In the genomic region with DNA sequence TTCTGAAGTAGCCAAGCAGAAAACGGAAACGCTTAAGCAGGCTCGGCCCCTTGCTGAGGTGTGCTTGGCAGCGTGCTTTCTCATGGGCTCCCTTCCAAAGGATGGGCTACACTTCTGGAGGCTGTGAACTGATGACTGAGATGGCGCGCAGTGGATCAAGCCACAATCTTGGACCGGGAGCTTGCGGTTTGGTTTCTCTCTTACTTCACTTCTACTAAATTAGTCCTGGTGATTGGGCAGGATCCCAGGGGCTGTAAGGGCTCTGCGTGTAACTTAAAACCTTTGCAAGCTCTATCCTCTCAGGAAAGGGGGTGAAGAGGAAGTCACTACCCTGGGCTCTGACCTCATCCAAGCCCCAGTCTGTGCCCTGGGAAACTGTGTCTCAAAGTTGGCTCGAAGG, we compare ENCODE assay signal across 12 mouse cellular contexts. TPM values are rescaled to one million over a fixed set of nuclear protein-coding genes. Genes with fewer than 3 reads are reported as not detected.
DNase-seq lines count a peak whose midpoint lies in the region; ATAC-seq and TF ChIP-seq lines count a peak whose summit lies in the region.
"Had no signal": no experiment of that assay in that cellular context is flagged by ENCODE, and none has a peak within 500 bp of the region (broad histone marks: within the 10 kb centered on the region; RNA-seq: fewer than 3 reads in every experiment).

No protein-coding gene starts in this region.

- H3K4me3 ChIP-seq in lung, embryonic 14.5 days (ENCODE audit: low read depth, low read length), result no peak overlapping the region
- H3K4me3 ChIP-seq in liver, embryonic 12.5 days, result no peak overlapping the region
- H3K4me3 ChIP-seq in lung, postnatal 0 days (ENCODE audit: low read depth, low read length), result no peak overlapping the region

- no peaks in the 10 kb centered on the region for H3K4me1 ChIP-seq in lung, embryonic 14.5 days (ENCODE audit: insufficient read depth)
- no peaks in the 10 kb centered on the region for H3K4me1 ChIP-seq in liver, embryonic 12.5 days
- H3K4me1 ChIP-seq in lung, postnatal 0 days (ENCODE audit: insufficient read depth, low read depth, low read length), result no peaks in the 10 kb centered on the region

- H3K9me3 ChIP-seq in lung, embryonic 14.5 days (ENCODE audit: low read depth, low read length), result no peaks in the 10 kb centered on the region
- H3K9me3 ChIP-seq in liver, embryonic 12.5 days (replicated peaks), result no peaks in the 10 kb centered on the region
- no peaks in the 10 kb centered on the region for H3K9me3 ChIP-seq in lung, postnatal 0 days (ENCODE audit: low read length)

- peak; percentile 11 for DNase-seq in cerebellum, adult 11-12 months
- DNase-seq in cerebellum, adult 8-10 months, result no peak
- DNase-seq in lung, embryonic 14.5 days, result no peak
- no peak for DNase-seq in lung, adult 18-20 months
- peak; percentile 75 for DNase-seq in kidney, adult 9 months
- DNase-seq in skeletal muscle tissue, adult 2 months (ENCODE audit: low read depth, low spot score), result peak; percentile 74
- no peak for DNase-seq in lung, postnatal 0 days (ENCODE audit: low spot score)
- DNase-seq: adrenal gland, postnatal 25 days; lung, postnatal 10 days had no signal

- H3K27me3 ChIP-seq in lung, embryonic 14.5 days (ENCODE audit: insufficient read depth, low read length), result no peaks in the 10 kb centered on the region
- H3K27me3 ChIP-seq in liver, embryonic 12.5 days (replicated peaks), result no peaks in the 10 kb centered on the region
- H3K27me3 ChIP-seq in lung, postnatal 0 days (replicated peaks; ENCODE audit: insufficient read depth, low read length), result no peaks in the 10 kb centered on the region

- peak; percentile 63; the same call in 1 of the 2 replicates for ATAC-seq in lung, embryonic 14.5 days (ENCODE audit: insufficient read depth)
- ATAC-seq in liver, embryonic 12.5 days, result no peak
- no peak for ATAC-seq in lung, postnatal 0 days
- ATAC-seq: intestine, postnatal 0 days had no signal

- H3K4me2 ChIP-seq in lung, embryonic 14.5 days, result no peak overlapping the region
- no peak overlapping the region for H3K4me2 ChIP-seq in liver, embryonic 12.5 days
- H3K4me2 ChIP-seq in lung, postnatal 0 days (replicated peaks; ENCODE audit: low read depth, low read length), result no peak overlapping the region

- 55% methylated on average over 10 of the region's 10 CpGs for WGBS in lung, embryonic 14.5 days
- WGBS in liver, embryonic 12.5 days (ENCODE audit: insufficient replicate concordance), result 44% methylated on average over 10 of the region's 10 CpGs
- 57% methylated on average over 10 of the region's 10 CpGs for WGBS in lung, postnatal 0 days

- no peak for TF ChIP-seq EP300 in lung, postnatal 0 days (IDR thresholded peaks at IDR 0.05)

- TF ChIP-seq CTCF in lung, embryonic 14.5 days (IDR thresholded peaks at IDR 0.05; ENCODE audit: low read depth), result no peak
- TF ChIP-seq CTCF in lung, postnatal 0 days (IDR thresholded peaks at IDR 0.05), result no peak

- no peaks in the 10 kb centered on the region for H3K36me3 ChIP-seq in lung, embryonic 14.5 days (ENCODE audit: insufficient read depth)
- H3K36me3 ChIP-seq in liver, embryonic 12.5 days, result no peaks in the 10 kb centered on the region
- no peaks in the 10 kb centered on the region for H3K36me3 ChIP-seq in lung, postnatal 0 days (ENCODE audit: insufficient read depth, low read length)

- H3K27ac ChIP-seq in lung, embryonic 14.5 days (ENCODE audit: low read depth), result no peak overlapping the region
- no peak overlapping the region for H3K27ac ChIP-seq in liver, embryonic 12.5 days
- no peak overlapping the region for H3K27ac ChIP-seq in lung, postnatal 0 days (ENCODE audit: low read length)

- H3K9ac ChIP-seq in lung, embryonic 14.5 days, result no peak overlapping the region
- H3K9ac ChIP-seq in liver, embryonic 12.5 days, result no peak overlapping the region
- H3K9ac ChIP-seq in lung, postnatal 0 days (replicated peaks; ENCODE audit: low read depth), result no peak overlapping the region

RNA-seq across cellular contexts. Expression of gene Map3k7cl, which starts 22.5 kb away (rescaled TPM):
- 0.21 and 0.32 TPM in 2 replicates for polyA plus RNA-seq in lung, embryonic 14.5 days (2014; fragmentation: Nextera tagmentation; extraction: Ambion mirVana)
- polyA plus RNA-seq in liver, embryonic 12.5 days (2016; fragmentation: Nextera tagmentation; extraction: Ambion mirVana), result not detected in 2 replicates
- 0.37 and 0.38 TPM in 2 replicates for polyA plus RNA-seq in lung, postnatal 0 days (2015; fragmentation: Nextera tagmentation; extraction: Ambion mirVana)
- polyA plus RNA-seq: limb, embryonic 11.5 days had no signal

Comparison
In these comparisons a context has a peak if more than half of its experiments do, and no peak if none do; other contexts are left out.
1. DNase-seq: peak in cerebellum, adult 11-12 months (single experiment), kidney, adult 9 months (single experiment) and skeletal muscle tissue, adult 2 months (single experiment); none in cerebellum, adult 8-10 months (single experiment), lung, embryonic 14.5 days (single experiment), lung, adult 18-20 months (0 of 2) and lung, postnatal 0 days (single experiment).